Mouse (Mus musculus): ENCODE data around the gene Ccdc174. TPM values are rescaled to one million over a fixed set of nuclear protein-coding genes. Genes with fewer than 3 reads are reported as not detected.
A peak's percentile ranks its signal among the peaks of the same experiment; 100 is the strongest.

The Ccdc174 gene
- total RNA-seq, 2 experiments from 2014 or later: 8.1 to 10.2 TPM

GRCm38 (mm10) chr6:91917286-91917685 is 39.4 kb downstream of the Ccdc174 start:
- DNase-seq (ENCODE audit: low spot score): peak; percentile 37

DNA sequence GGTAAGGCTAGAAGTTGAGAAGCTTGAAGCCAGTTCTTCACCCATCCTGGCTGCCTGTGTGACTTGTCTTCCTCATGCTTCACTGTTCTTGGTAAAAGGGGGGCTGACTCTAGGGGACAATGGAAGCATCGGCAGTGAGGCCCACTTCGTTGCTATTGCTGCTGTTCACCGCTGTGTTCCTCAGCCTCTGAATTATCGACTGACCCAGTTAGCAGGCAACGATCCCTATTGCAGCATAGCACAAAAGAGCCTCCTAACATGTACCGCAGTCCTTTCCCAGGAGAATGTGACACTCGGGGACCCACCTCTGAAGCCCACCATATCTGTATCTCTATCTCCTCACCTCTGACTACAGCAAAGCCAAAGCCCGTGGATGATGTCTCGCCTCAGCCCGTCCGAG is 39.9 kb downstream of the Ccdc174 start:
- no peak for DNase-seq (ENCODE audit: low spot score)

- DNase-seq (ENCODE audit: low spot score): no peak
Measured at GRCm38 (mm10) chr6:91931231-91931630, 53.4 kb downstream of the Ccdc174 start.

DNA sequence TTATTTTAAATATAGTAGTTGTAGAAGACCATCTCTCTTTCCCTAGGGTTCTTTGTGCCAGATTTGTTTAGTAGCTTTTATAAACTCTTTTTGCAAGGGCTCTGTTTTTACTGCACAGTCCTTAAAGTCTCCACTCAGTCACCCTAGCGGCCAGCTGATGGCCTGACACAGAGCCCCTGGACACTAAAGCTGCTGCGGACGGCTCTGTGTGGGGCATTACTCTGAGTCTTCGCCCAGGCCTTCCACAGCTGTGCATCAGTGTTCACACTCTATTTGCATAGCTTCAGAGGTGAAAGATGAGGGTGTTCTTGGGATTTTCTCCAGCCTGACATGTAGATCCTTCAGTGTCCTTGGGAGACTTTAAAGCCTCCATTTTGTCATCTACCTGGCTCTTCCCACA is 60.6 kb downstream of the Ccdc174 start:
- DNase-seq (ENCODE audit: low spot score): no peak

- DNase-seq (ENCODE audit: low spot score): no peak
Measured at GRCm38 (mm10) chr6:91948426-91948825, 70.6 kb downstream of the Ccdc174 start.

Other genes with a start within 250 kb of the Ccdc174 start
- gene Slc6a6, start 194.0 kb upstream of the Ccdc174 start, total RNA-seq (2021): 10 to 100 TPM; 51.2 to 80.6 TPM
- 1 to 10 TPM; 2.6 to 3.0 TPM for gene Grip2, start 50.8 kb upstream of the Ccdc174 start, total RNA-seq (2021)
- gene 4930590J08Rik, start 24.8 kb downstream of the Ccdc174 start, total RNA-seq (2021): 1 to 10 TPM; 2.0 to 2.1 TPM
- gene Fgd5, start 100.8 kb downstream of the Ccdc174 start, total RNA-seq (2021): 10 to 100 TPM in 1 of 2 experiments, 1 to 10 TPM in 1; 7.7 to 10.6 TPM
- 10 to 100 TPM; 19.5 to 21.3 TPM for gene Nr2c2, start 213.3 kb downstream of the Ccdc174 start, total RNA-seq (2021)

Measured in gastrocnemius, adult 18-20 months (tissue).